Mouse (Mus musculus) liver, embryonic 14.5 days (tissue): ENCODE measurements around the gene Wdr63. TPM values are rescaled to one million over a fixed set of nuclear protein-coding genes. Genes with fewer than 3 reads are reported as not detected.
A peak's percentile ranks its signal among the peaks of the same experiment; 100 is the strongest.

Source experiments
- ATAC-seq: fragments of 200-750 bp; cut with Nextera tagmentation; 2 replicates; pipeline ENCODE4 v1.8.0; 2017; ENCODE audit warnings: moderate number of reproducible peaks, mild to moderate bottlenecking, moderate library complexity; ENCODE audit not compliant: insufficient read depth
- DNase-seq, 3 experiments: peaks; one replicate each; pipeline ENCODE4 v3.0.0-alpha.2; 2012 to 2013; ENCODE audit warnings: low read depth in 3 of 3, low spot score in 3 of 3
- H3K27ac ChIP-seq: fragments of 300-500 bp; sonication (generic); 2 replicates; pipeline ENCODE4 v1.5.1; 2014; ENCODE audit warnings: moderate library complexity, mild to moderate bottlenecking, control low read depth, inconsistent platforms
- H3K27me3 ChIP-seq: fragments of 300-500 bp; sonication (generic); 2 replicates; pipeline ENCODE4 v1.6.1; 2014; ENCODE audit warnings: mild to moderate bottlenecking, low read length, moderate library complexity; ENCODE audit not compliant: control insufficient read depth, insufficient read depth
- H3K36me3 ChIP-seq: fragments of 300-500 bp; sonication (generic); replicated peaks from 2 replicates; pipeline ENCODE4 v1.6.1; 2014; ENCODE audit warnings: low read depth; ENCODE audit not compliant: control insufficient read depth, insufficient read depth
- H3K4me1 ChIP-seq, 2 experiments: fragments of 200-500 bp in 1 of 2; fragments of 300-500 bp in 1 of 2; sonication (generic) in 1 of 2; replicated peaks; 2 replicates each; pipeline ENCODE4 v1.6.1; 2012 to 2014; ENCODE audit warnings: antibody characterized with exemption in 1 of 2, inconsistent platforms in 1 of 2, low read length in 1 of 2; ENCODE audit not compliant: control insufficient read depth in 2 of 2, insufficient read depth in 2 of 2
- H3K4me2 ChIP-seq: fragments of 300-500 bp; sonication (generic); 2 replicates; pipeline ENCODE4 v1.6.1; 2014; ENCODE audit warnings: low read depth, mild to moderate bottlenecking, control low read depth, moderate library complexity
- H3K4me3 ChIP-seq, 2 experiments: fragments of 200-500 bp in 1 of 2; fragments of 300-500 bp in 1 of 2; sonication (generic) in 1 of 2; 2 replicates each; pipeline ENCODE4 v1.5.1; 2012 to 2014; ENCODE audit warnings: low read depth in 2 of 2, low read length in 2 of 2, mild to moderate bottlenecking in 2 of 2, control low read depth in 1 of 2, inconsistent platforms in 1 of 2, moderate library complexity in 1 of 2; ENCODE audit not compliant: insufficient read depth in 1 of 2
- H3K9ac ChIP-seq: fragments of 300-500 bp; sonication (generic); replicated peaks from 2 replicates; pipeline ENCODE4 v1.6.1; 2014; ENCODE audit warnings: mild to moderate bottlenecking, control low read depth, moderate library complexity
- H3K9me3 ChIP-seq: fragments of 300-500 bp; sonication (generic); 2 replicates; pipeline ENCODE4 v1.6.1; 2016; ENCODE audit warnings: low read length, mixed read lengths; ENCODE audit not compliant: control insufficient read depth
- CTCF ChIP-seq: IDR thresholded peaks from 2 replicates; pipeline ENCODE4 v1.5.1; 2016; ENCODE audit warnings: antibody characterized with exemption, low read depth, control low read depth
- EP300 ChIP-seq: IDR thresholded peaks from 2 replicates; pipeline ENCODE4 v1.6.1; 2016; ENCODE audit warnings: antibody characterized with exemption, low read depth
- WGBS: fragments of 180-500 bp; shearing (Covaris S2); extraction: QIAGEN DNeasy Blood & Tissue Kit; methylation state at CpG from one replicate; pipeline ENCODE4 v1.1.7; 2014; ENCODE audit not compliant: insufficient replicate concordance; 5-methylcytosine and 5-hydroxymethylcytosine counted together
- polyA plus RNA-seq, 2 experiments: library from polyadenylated mRNA; depleted of rRNA in 1 of 2; stranded (reverse) in 1 of 2; unstranded in 1 of 2; fragments of >200 nt; fragmentation: Nextera tagmentation in 1 of 2; extraction: Ambion mirVana in 1 of 2; gene quantifications; 2 replicates each; pipeline versions ENCODE4 v1.2.1 to v1.2.3; 2012 to 2014

Gene Wdr63
- polyA plus RNA-seq, 2 experiments, result 0.04 to 0.15 TPM

- TF ChIP-seq EP300 (no peak), CTCF (no peak)
- WGBS, result 68% methylated on average over 11 of the region's 11 CpGs
- no peak overlapping the region for H3K9ac ChIP-seq
- DNase-seq (no peak), ATAC-seq (no peak)
- H3K27ac ChIP-seq, result no peak overlapping the region
- H3K27me3 ChIP-seq, result no peaks in the 10 kb centered on the region; the same call in 1 of the 2 replicates
- H3K9me3 ChIP-seq, result no peaks in the 10 kb centered on the region
- peaks cover 0 to 9% of the 10 kb centered on the region in 2 experiments; a peak in 1 of 4 replicates for H3K4me1 ChIP-seq
- no peak overlapping the region for H3K4me3 ChIP-seq
- no peak overlapping the region for H3K4me2 ChIP-seq
- no peaks in the 10 kb centered on the region for H3K36me3 ChIP-seq
These were observed 56.5 kb downstream of the Wdr63 start for GRCm38 (mm10) chr3:146051277-146052007.

- no peaks in the 10 kb centered on the region for H3K36me3 ChIP-seq
- 52% methylated on average over 5 of the region's 5 CpGs for WGBS
- ATAC-seq, result no peak
- H3K27ac ChIP-seq, result no peak overlapping the region
- H3K27me3 ChIP-seq, result no peaks in the 10 kb centered on the region
- H3K9me3 ChIP-seq, result no peaks in the 10 kb centered on the region
- no peak overlapping the region for H3K4me2 ChIP-seq
- no peak overlapping the region for H3K9ac ChIP-seq
- no peak for TF ChIP-seq EP300
- no peak overlapping the region for H3K4me3 ChIP-seq
- no peak for DNase-seq
- peaks cover 0 to 9% of the 10 kb centered on the region in 2 experiments; a peak in 2 of 4 replicates for H3K4me1 ChIP-seq
These were observed 58.0 kb downstream of the Wdr63 start for GRCm38 (mm10) chr3:146049951-146050350.

- Histone ChIP-seq H3K4me3 (peak overlapping the region in 1 of 2 experiments; percentile 29; a peak in 3 of 4 replicates), H3K4me1 (peaks cover 0 to 9% of the 10 kb centered on the region in 2 experiments; a peak in 2 of 4 replicates), H3K36me3 (no peaks in the 10 kb centered on the region), H3K4me2 (peak overlapping the region; percentile 47), H3K27ac (no peak overlapping the region), H3K27me3 (no peaks in the 10 kb centered on the region), H3K9ac (no peak overlapping the region), H3K9me3 (no peaks in the 10 kb centered on the region)
- WGBS, result 10% methylated on average over 15 of the region's 15 CpGs
- TF ChIP-seq EP300 (no peak), CTCF (no peak)
- DNase-seq (peak in 1 of 3 experiments; percentile 14), ATAC-seq (peak; percentile 44; the same call in 1 of the 2 replicates)
These were observed 60.2 kb downstream of the Wdr63 start for GRCm38 (mm10) chr3:146047704-146048207.

GRCm38 (mm10) chr3:146046076-146046475 lies 61.9 kb downstream of the Wdr63 start:
- WGBS, result 64% methylated on average over 11 of the region's 11 CpGs
- H3K27ac ChIP-seq, result no peak overlapping the region
- ATAC-seq, result no peak
- no peaks in the 10 kb centered on the region for H3K9me3 ChIP-seq
- H3K4me1 ChIP-seq, result peaks cover 0 to 9% of the 10 kb centered on the region in 2 experiments; a peak in 2 of 4 replicates
- no peak overlapping the region for H3K4me3 ChIP-seq
- no peak for DNase-seq
- H3K36me3 ChIP-seq, result no peaks in the 10 kb centered on the region
- no peaks in the 10 kb centered on the region for H3K27me3 ChIP-seq
- TF ChIP-seq CTCF, result no peak
- TF ChIP-seq EP300, result no peak
- no peak overlapping the region for H3K9ac ChIP-seq
- H3K4me2 ChIP-seq, result no peak overlapping the region

GRCm38 (mm10) chr3:146044977-146045376 lies 63.0 kb downstream of the Wdr63 start:
- no peaks in the 10 kb centered on the region for H3K36me3 ChIP-seq
- H3K27ac ChIP-seq, result no peak overlapping the region
- WGBS, result 14% methylated on average over 11 of the region's 11 CpGs
- H3K4me3 ChIP-seq, result no peak overlapping the region
- ATAC-seq, result no peak
- no peaks in the 10 kb centered on the region for H3K9me3 ChIP-seq
- no peak for TF ChIP-seq CTCF
- no peak for TF ChIP-seq EP300
- H3K27me3 ChIP-seq, result no peaks in the 10 kb centered on the region
- no peak overlapping the region for H3K9ac ChIP-seq
- no peak for DNase-seq
- peaks cover 0 to 9% of the 10 kb centered on the region in 2 experiments; a peak in 2 of 4 replicates for H3K4me1 ChIP-seq
- no peak overlapping the region for H3K4me2 ChIP-seq
